ENCODE assay signal across 8 mouse cellular contexts in the genomic region with DNA sequence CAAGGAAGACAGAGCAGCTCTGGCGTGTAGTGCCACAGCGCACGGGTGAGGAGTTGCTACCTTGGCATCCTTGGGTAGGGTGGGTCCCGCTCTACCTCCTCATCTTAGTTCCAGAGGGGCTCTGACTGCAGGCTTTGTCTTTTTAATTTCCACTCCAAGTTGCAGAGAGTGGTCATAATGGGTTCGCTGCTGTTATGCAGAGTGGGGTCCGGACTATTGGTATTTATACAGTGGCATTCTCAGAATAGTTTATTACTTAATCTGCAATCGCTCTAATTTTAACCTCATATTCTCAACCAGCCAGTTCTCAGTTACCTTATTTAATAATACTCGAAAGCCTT. TPM values are rescaled to one million over a fixed set of nuclear protein-coding genes. Genes with fewer than 3 reads are reported as not detected.
DNase-seq lines count a peak whose midpoint lies in the region; ATAC-seq and TF ChIP-seq lines count a peak whose summit lies in the region.

No protein-coding gene starts in this region.

- intact Hi-C loops in left cerebral cortex, postnatal 14 days (cut with DNase I), result no loop called here

- H3K9ac ChIP-seq in lung, embryonic 16.5 days (ENCODE audit: low read length), result peak overlapping the region; percentile 55
- H3K9ac ChIP-seq in forebrain, embryonic 13.5 days, result peak overlapping the region; percentile 81
- H3K9ac ChIP-seq in limb, embryonic 14.5 days (ENCODE audit: low read depth, low read length, severe bottlenecking), result peak overlapping the region; percentile 65
- H3K9ac ChIP-seq in stomach, embryonic 14.5 days (replicated peaks; ENCODE audit: low read depth, low read length), result no peak overlapping the region

- peak overlapping the region; percentile 45 for H3K4me3 ChIP-seq in lung, embryonic 16.5 days (ENCODE audit: low read length)
- H3K4me3 ChIP-seq in forebrain, embryonic 13.5 days, result peak overlapping the region; percentile 55
- peak overlapping the region; percentile 47 for H3K4me3 ChIP-seq in limb, embryonic 14.5 days (replicated peaks; ENCODE audit: low read length)
- H3K4me3 ChIP-seq in stomach, embryonic 14.5 days (ENCODE audit: low read depth, low read length), result peak overlapping the region; percentile 27

- DNase-seq in lung, adult 18-20 months, result no peak
- DNase-seq in limb, embryonic 14.5 days (ENCODE audit: low spot score), result no peak
- no peak for DNase-seq in right cerebral cortex, postnatal 25 days
- DNase-seq in ovary, adult 18-20 months (ENCODE audit: low spot score), result no peak
- no peak for DNase-seq in left cerebral cortex, postnatal 14 days (ENCODE audit: low spot score in 2 of 2)

- H3K36me3 ChIP-seq in lung, embryonic 16.5 days (ENCODE audit: control insufficient read depth, insufficient read depth, low read length), result no peaks in the 10 kb centered on the region
- no peaks in the 10 kb centered on the region for H3K36me3 ChIP-seq in forebrain, embryonic 13.5 days (ENCODE audit: poor library complexity, severe bottlenecking)
- H3K36me3 ChIP-seq in limb, embryonic 14.5 days (ENCODE audit: control insufficient read depth, insufficient read depth, low read length), result no peaks in the 10 kb centered on the region
- H3K36me3 ChIP-seq in stomach, embryonic 14.5 days (ENCODE audit: control insufficient read depth, insufficient read depth, low read length), result no peaks in the 10 kb centered on the region

- H3K9me3 ChIP-seq in lung, embryonic 16.5 days (ENCODE audit: control insufficient read depth, low read length), result no peaks in the 10 kb centered on the region
- no peaks in the 10 kb centered on the region for H3K9me3 ChIP-seq in forebrain, embryonic 13.5 days (replicated peaks)
- no peaks in the 10 kb centered on the region for H3K9me3 ChIP-seq in limb, embryonic 14.5 days (ENCODE audit: control insufficient read depth, low read length)
- no peaks in the 10 kb centered on the region for H3K9me3 ChIP-seq in stomach, embryonic 14.5 days (ENCODE audit: control insufficient read depth, low read depth, low read length)

- peak overlapping the region; percentile 64 for H3K4me2 ChIP-seq in lung, embryonic 16.5 days (ENCODE audit: low read depth, low read length)
- H3K4me2 ChIP-seq in forebrain, embryonic 13.5 days, result peak overlapping the region; percentile 70
- peak overlapping the region; percentile 74 for H3K4me2 ChIP-seq in limb, embryonic 14.5 days (replicated peaks; ENCODE audit: low read depth, low read length, severe bottlenecking)
- peak overlapping the region; percentile 44 for H3K4me2 ChIP-seq in stomach, embryonic 14.5 days (replicated peaks; ENCODE audit: low read depth, low read length)

- no peaks in the 10 kb centered on the region for H3K4me1 ChIP-seq in lung, embryonic 16.5 days (replicated peaks; ENCODE audit: control insufficient read depth, insufficient read depth, low read length)
- peaks cover 9% of the 10 kb centered on the region; the same call in 1 of the 2 replicates for H3K4me1 ChIP-seq in forebrain, embryonic 13.5 days
- peaks cover 11% of the 10 kb centered on the region; the same call in 1 of the 2 replicates for H3K4me1 ChIP-seq in limb, embryonic 14.5 days (ENCODE audit: control insufficient read depth, insufficient read depth, low read length)
- no peaks in the 10 kb centered on the region for H3K4me1 ChIP-seq in stomach, embryonic 14.5 days (ENCODE audit: control insufficient read depth, insufficient read depth, low read length)

- no peak overlapping the region for H3K27ac ChIP-seq in lung, embryonic 16.5 days (ENCODE audit: low read length)
- H3K27ac ChIP-seq in forebrain, embryonic 13.5 days, result no peak overlapping the region
- no peak overlapping the region for H3K27ac ChIP-seq in limb, embryonic 14.5 days (replicated peaks; ENCODE audit: low read depth, low read length)
- no peak overlapping the region for H3K27ac ChIP-seq in stomach, embryonic 14.5 days (ENCODE audit: low read length)

- WGBS in lung, embryonic 16.5 days, result 22% methylated on average over 8 of the region's 8 CpGs
- 15% methylated on average over 8 of the region's 8 CpGs for WGBS in forebrain, embryonic 13.5 days
- WGBS in limb, embryonic 14.5 days, result 20% methylated on average over 8 of the region's 8 CpGs
- 23% methylated on average over 8 of the region's 8 CpGs for WGBS in stomach, embryonic 14.5 days

- peaks cover 2% of the 10 kb centered on the region; the same call in 1 of the 2 replicates for H3K27me3 ChIP-seq in lung, embryonic 16.5 days (ENCODE audit: control insufficient read depth, insufficient read depth, low read depth, low read length)
- peaks cover 6% of the 10 kb centered on the region; the same call in 1 of the 2 replicates for H3K27me3 ChIP-seq in forebrain, embryonic 13.5 days
- peaks cover 4% of the 10 kb centered on the region; the same call in 1 of the 2 replicates for H3K27me3 ChIP-seq in limb, embryonic 14.5 days (ENCODE audit: control insufficient read depth, insufficient read depth, low read length)
- no peaks in the 10 kb centered on the region for H3K27me3 ChIP-seq in stomach, embryonic 14.5 days (ENCODE audit: control insufficient read depth, insufficient read depth, low read length)

- no peak for TF ChIP-seq POLR2A in limb, embryonic 14.5 days (IDR thresholded peaks at IDR 0.05; ENCODE audit: borderline replicate concordance, extremely low read depth, insufficient read depth, insufficient read length)

- ATAC-seq in lung, embryonic 16.5 days (ENCODE audit: low read depth), result no peak
- no peak for ATAC-seq in forebrain, embryonic 13.5 days
- no peak for ATAC-seq in limb, embryonic 14.5 days (ENCODE audit: low FRiP score, low read depth)
- no peak for ATAC-seq in stomach, embryonic 14.5 days (ENCODE audit: insufficient number of reproducible peaks, insufficient read depth, low FRiP score, low read depth)

RNA-seq across cellular contexts. Expression of a gene that starts 0.4 kb away (rescaled TPM):
- 1.8 TPM in 2 replicates for polyA plus RNA-seq in lung, embryonic 16.5 days (2015; fragmentation: Nextera tagmentation; extraction: Ambion mirVana)
- 6.5 and 7.4 TPM in 2 replicates for polyA plus RNA-seq in forebrain, embryonic 13.5 days (2015; fragmentation: Nextera tagmentation; extraction: Ambion mirVana)
- 3.7 and 3.8 TPM in 2 replicates for polyA plus RNA-seq in limb, embryonic 14.5 days (2012; rRNA removed)
- 3.9 and 4.2 TPM in 2 replicates for polyA plus RNA-seq in limb, embryonic 14.5 days (2014; fragmentation: Nextera tagmentation; extraction: Ambion mirVana)
- 4.9 and 5.5 TPM in 2 replicates for polyA plus RNA-seq in stomach, embryonic 14.5 days (2014; fragmentation: Nextera tagmentation; extraction: Ambion mirVana)
- total RNA-seq in left cerebral cortex, postnatal 14 days (2021), result 10 to 100 TPM; 56.6 to 62.7 TPM
